Mouse (Mus musculus): ENCODE results near the gene Med28. TPM values are rescaled to one million over a fixed set of nuclear protein-coding genes. Genes with fewer than 3 reads are reported as not detected.

Med28 gene
- total RNA-seq (2015; ENCODE audit: low replicate concordance) = 10.4 and 30.6 TPM in 2 replicates
- total RNA-seq (2017; ENCODE audit: low replicate concordance) = 5.3 and 21.0 TPM in 2 replicates

DNA sequence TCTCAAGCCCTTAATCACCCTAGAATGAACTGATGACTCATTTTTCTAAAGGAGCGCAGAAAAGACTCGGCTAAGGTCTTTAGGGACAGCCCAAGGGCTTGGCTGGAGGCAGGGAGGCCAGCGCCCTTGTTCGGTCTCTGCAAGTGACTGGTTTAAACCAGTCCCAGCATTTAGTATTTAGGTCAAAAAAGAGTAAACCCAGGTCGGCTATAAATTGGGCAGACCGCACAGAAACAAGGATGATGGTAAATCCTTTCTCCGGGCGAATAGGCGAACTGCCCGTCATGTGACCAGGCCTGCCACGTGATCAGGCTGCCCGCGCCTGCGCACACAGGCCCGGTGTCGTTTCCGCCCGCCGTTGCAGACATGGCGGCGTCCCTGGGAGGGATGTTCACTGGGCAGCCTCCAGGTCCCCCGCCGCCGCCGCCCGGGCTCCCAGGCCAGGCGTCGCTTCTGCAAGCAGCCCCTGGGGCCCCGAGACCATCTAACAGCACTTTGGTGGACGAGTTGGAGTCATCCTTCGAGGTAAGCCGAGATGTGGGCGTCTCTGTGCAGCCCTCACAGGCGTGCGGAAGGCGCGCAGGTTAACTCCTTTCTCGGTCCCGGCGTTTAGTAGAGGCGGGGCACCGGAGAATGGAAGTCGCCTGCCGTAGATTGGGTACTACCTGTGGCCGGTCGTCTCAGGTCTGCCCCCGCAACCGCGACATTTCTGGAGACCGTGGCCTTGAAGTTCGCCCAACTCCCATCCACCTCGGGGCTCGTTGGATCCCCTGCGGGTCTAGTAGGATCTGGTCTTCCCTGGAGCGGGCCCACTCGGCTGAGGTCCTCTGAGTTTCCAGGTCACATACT lies at the start of gene Med28:
Gene Med28 (plus strand): TSS at position 270 of the 849 bp plus-strand sequence.
- peak; percentile 98 for ATAC-seq (replicated peaks; ENCODE audit: low FRiP score, poor library complexity, severe bottlenecking)

DNA sequence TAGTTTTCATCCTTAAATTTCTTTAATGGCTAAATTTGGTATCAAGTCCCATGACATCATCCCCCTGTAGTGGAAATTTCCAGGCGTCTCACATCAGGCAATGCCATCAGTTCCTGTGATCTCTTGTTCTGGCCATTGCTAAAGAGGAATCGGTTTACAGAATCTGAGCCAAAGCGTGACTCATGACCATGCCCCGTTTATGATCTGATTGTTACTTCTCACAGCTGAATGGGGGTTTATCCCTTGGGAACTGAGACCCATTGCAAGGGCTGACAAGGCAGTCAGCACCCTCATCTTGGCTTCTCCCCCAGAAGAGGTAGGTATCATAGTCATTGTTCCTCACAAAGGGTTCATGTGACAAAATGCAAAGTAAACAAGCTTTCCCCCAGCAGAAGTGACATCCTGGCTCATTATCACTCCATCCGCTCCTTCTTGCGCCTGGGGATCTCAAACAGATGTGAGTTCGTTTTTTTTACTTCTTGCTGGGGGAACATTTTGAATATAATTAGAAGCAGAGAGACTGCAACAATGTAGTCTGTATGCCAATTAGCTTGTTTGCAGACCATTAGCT lies 47.1 kb upstream of the Med28 start:
- no peak for ATAC-seq (replicated peaks; ENCODE audit: low FRiP score, poor library complexity, severe bottlenecking)

DNA sequence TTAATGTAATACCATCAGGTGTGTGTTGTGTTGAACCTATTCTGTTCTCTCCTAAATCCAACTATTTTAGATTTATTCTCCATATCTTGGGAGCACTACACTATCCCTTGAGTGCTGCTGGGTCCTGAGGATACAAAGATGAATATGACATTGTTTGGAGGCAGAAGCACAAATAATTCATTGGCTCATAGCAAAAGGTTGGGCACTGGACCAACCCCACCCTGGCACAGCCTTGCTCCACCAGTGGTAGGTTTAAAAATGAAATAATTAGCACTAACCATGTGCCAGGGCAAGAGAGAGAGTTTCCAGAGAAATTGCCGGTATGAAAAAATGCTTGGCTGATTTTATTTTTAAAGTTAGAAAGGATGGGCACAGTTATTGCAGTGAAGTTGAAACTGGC lies 46.5 kb upstream of the Med28 start:
- no peak for ATAC-seq (replicated peaks; ENCODE audit: low FRiP score, poor library complexity, severe bottlenecking)

DNA sequence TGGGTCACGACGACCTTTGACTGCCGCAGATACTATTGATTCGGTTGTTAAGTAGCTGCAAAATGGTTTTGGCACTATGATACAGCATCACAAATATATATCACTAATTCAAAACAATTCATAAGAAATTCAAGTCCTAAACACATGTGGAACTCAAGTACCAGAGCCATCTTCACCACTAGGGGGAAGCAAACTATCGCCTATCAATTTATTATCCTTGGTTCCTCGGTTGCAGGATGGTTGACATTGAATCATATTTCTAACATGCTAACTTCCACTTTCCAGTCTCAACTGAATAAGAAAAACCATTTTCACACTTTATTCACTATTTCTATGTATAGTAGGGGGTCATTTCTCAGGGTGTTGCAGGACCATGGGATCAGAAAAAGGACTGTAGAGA lies 45.8 kb upstream of the Med28 start:
- no peak for ATAC-seq (replicated peaks; ENCODE audit: low FRiP score, poor library complexity, severe bottlenecking)

DNA sequence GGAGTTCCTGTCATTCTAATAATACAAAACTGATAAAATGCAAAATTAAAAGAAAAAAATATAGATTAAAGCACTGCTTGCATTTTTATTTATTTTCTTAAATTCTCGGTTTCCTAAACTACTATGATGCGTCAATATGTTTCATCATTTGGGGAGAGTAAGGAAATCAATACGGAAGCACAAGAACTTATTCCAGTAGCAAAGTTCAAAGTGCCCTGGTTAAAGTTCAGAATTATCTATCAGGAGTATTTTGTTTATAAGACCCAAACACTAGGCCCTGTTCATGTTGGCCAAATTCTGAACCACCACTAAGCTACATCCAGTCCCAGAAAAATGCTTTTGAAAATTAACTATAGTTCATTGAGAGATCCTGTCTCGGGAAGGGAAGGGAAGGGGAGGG lies 45.3 kb upstream of the Med28 start:
- no peak for ATAC-seq (replicated peaks; ENCODE audit: low FRiP score, poor library complexity, severe bottlenecking)

DNA sequence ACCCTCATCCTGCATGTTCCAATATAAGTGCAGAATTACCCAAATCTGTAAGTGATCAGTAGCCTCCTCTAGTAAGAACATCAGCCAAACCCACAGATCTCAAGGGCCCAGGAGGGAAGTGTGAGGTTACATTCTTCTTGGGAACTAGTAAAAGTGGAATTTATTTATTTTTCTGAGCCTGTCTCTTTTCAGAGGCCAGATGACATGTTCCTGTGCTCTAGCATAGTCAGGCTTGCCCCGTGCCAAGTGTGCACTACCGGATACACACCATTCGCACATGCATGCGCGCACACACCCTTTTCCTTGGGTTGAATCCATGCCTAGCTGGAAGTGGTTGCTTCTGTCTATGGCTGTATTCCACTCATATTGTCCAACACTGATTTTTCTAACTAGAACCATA lies 44.3 kb upstream of the Med28 start:
- ATAC-seq (replicated peaks; ENCODE audit: low FRiP score, poor library complexity, severe bottlenecking) = no peak

DNA sequence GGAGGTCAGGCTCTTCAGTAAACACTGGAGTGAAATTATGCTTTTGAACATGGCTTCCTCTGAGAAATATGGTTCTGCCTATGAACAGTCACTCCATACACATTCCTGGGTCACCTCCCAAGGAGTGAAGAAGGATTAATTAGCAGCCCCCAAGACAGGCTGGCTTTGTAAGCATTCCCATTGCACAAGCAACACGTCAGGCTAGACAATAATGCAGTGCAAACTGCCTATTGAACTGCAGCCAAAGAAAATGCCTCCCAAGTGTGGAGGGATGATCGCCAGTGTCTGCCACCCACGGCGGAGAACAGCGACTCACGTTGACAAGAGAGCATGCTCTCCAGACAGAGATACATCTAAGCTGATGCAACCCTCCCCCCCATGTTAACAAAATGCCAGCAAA lies 43.7 kb upstream of the Med28 start:
- no peak for ATAC-seq (replicated peaks; ENCODE audit: low FRiP score, poor library complexity, severe bottlenecking)

DNA sequence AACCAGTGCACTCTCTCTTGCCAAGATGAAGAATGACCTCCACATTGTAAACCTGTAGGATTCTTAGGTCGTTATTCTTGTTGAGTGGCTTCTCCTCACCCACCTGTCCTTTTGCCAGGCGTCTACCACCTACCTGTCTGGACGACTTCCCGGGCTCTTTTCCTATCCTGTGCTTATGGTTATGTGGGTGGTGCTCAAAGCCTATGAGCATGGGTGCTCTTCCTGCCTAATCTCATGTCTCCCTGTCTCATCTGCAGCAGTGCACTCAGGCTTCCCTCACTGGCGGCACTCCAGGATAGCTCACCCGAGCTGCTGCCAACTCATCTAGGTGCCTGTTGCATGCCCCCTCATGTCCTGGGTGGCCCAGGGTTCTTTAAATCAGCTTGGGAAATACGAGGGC lies 42.4 kb upstream of the Med28 start:
- no peak for ATAC-seq (replicated peaks; ENCODE audit: low FRiP score, poor library complexity, severe bottlenecking)

DNA sequence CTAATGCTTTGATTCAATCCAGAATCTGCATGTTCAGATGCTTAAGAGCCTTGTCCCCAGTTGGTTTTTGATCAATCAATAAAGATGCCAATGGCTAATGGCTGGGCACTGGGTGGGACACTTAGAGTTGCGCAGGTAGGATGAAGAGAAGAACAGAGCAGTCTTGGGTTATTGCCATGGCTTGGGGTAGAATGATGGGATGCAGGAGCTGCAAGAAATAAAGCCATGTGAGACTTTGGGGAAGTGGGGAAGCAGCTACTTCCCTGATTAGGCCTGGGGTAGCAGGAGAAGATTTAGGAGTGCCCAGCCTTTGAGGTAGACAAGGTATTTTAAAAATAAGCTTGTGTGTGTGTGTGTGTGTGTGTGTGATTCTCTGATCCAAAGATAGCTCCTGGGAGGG lies 40.0 kb upstream of the Med28 start:
- ATAC-seq (replicated peaks; ENCODE audit: low FRiP score, poor library complexity, severe bottlenecking) = no peak

DNA sequence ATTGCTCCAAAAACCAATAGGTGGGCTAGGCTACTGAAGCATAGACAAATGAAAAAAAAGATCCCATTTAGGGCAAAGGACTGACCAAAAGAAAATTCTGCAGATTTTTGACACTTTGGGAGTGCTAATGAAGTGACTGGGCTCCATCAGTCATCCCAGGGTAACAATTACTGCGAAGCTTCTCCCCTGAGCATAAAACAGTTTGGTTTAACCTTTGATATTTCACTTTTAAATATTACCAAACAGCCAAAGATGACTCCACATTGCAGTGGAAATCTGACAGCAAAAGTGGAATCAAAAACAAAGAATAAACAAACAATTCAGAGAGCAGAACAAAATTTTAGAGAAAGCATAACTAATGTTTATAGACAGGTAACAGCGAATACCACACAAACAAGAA lies 38.9 kb upstream of the Med28 start:
- no peak for ATAC-seq (replicated peaks; ENCODE audit: low FRiP score, poor library complexity, severe bottlenecking)

DNA sequence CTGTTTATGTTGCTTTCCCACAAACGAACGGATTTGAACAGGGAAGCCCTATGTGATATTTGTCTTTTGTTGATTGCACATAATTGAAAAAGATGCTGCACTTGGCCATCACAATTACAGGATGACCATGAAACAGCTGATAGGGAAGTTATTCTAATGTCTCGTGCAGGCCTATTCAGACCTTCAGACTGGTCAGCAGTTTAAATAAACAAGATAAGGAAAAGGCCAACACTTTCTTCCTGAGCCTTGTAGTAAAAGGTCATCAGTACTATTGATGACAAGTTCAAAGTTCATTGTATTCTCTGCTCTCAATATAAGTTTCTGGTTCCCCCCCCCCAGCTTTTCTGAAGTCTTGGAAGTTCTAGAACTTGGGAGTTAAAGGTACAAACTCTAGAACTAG lies 37.4 kb upstream of the Med28 start:
- no peak for ATAC-seq (replicated peaks; ENCODE audit: low FRiP score, poor library complexity, severe bottlenecking)

DNA sequence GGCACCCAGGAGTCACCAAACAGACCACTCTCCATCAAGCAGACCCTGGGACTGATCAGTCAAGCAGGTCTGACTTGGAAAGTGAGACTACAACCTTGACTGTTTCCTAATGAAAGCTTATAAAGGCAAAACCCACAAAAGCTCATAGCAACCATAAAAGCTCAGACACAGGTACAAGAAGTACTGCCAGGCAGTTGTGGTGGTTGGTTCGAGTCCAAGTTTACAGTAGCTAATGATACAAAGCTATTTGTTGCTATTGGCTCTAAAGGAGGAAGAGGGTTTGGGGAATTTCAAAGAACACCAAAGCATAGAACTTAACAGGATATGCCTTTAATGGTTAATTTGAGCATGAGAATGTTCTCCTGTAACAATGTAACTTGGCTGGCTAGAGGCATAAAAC lies 36.4 kb upstream of the Med28 start:
- no peak for ATAC-seq (replicated peaks; ENCODE audit: low FRiP score, poor library complexity, severe bottlenecking)

DNA sequence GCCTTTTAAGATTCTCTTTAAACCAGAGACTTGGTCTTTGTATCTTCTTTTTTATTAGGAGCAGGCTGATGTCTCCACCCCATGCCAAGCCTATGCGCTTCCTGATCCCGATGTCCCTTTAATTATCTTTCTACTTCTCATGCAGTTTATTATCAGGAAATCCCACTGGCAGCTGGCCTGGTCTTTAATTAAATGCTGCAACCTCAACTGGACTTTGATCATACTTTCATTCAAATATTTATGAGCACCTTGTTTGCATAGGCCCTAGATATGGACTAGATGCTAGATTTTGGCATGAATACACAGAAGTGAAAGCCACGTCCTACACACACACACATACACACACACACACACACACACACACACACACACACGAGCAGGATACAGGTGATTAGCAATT lies 28.3 kb upstream of the Med28 start:
- no peak for ATAC-seq (replicated peaks; ENCODE audit: low FRiP score, poor library complexity, severe bottlenecking)

DNA sequence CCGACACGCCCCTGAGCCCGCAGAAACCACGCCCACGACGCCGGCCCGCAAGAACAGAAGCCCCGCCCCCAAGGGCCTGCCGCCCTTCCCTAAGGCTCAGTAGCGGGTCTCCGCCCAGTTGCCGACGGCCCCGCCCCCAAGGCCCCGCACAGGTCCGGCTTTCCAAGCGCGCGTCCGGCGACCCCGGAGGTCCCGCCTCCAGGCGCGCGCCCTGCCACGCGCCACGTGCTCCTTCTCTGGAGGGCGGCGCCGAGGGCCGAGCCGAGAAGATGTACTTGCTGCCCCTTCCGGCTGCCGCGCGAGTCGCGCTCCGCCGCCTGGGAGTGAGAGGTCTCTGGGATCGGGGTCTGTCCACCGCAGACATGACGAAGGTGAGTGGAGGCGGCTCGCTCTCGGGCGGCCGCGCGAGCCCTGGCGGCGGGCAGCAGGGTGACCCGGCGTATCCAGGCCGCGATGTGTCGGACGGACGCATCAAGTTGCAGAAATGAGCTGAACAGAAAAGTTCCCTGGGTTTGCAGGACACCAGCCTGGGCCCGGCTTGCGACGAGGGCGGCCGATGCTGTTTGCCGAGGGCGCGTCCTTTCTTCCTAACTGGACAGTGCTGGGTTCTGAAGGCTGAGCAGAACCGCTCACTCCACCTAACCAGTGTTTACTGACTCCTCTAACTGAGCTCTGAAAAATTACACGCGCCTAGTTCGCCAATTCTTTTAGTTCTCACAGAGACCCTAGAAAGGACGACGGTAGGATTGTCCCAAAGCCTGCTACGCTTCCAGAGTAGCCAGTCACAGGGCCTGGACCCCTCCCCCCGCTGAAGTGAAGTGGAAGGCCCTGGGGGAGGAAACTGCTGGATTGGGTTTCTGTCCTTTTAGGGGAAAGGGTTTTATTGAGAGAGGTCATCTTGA lies 26.6 kb upstream of the Med28 start, which contains the start of gene Lap3:
Gene Lap3 (plus strand): TSS at position 184 of the 902 bp plus-strand sequence.
- peak; percentile 96 for ATAC-seq (replicated peaks; ENCODE audit: low FRiP score, poor library complexity, severe bottlenecking)

DNA sequence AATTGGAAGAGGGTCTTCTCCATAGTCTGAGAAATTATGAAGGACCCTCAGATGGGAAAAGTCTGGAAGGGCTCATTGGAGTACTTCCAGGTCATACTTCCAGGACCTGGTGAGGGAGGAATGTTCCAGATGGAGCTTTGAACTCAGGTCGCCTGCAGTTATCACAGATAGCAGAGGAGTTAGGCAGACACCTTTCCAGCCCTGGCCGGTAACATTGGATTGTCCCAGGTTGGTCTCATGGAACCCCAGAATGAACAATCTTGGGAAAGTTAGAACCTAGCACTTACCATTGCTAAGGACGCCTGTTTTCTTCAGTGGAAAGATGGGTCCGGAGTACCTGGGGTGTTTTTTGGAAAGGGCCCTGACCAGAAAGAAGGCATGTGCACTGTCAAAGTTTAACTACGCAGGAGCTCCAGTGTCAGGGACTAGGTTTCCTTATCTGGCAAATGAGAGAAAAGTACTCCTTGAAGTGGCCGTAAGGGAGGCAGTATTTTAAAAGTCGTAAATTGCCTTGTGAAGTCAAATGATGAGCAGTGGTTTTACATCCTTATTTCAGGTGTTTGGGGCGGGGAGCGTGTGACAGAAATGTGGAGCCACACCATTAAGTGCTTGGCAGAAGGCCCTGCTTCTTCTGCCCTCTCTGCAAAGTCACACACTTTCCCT lies 25.8 kb upstream of the Med28 start:
- ATAC-seq (replicated peaks; ENCODE audit: low FRiP score, poor library complexity, severe bottlenecking) = no peak

DNA sequence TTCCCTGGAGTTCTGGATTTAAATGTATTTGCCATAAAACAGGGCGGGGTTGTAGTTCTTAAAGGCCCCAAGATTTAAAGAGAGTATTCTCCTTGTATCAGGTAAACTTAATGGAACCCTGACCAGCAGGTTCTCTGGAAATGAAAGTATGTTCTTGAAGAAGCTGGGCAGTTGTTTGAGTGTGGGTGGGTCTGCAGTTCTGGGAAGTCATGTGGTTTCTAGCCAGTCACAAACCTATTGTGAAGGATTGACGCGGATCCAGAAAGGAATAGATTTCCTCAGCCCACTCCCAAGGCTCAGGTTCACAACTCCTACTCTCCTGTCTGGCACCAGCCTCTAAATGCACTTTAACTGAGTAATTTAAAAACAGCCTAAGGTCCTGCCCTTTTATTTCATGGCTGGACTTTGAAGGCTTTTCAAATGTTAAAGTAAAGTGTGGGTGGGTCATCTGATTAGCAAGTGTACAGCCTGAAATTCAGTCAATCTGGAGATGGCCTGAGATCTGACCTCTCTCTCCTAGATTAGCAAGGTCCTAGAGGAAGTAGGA lies 24.5 kb upstream of the Med28 start:
- ATAC-seq (replicated peaks; ENCODE audit: low FRiP score, poor library complexity, severe bottlenecking) = no peak

DNA sequence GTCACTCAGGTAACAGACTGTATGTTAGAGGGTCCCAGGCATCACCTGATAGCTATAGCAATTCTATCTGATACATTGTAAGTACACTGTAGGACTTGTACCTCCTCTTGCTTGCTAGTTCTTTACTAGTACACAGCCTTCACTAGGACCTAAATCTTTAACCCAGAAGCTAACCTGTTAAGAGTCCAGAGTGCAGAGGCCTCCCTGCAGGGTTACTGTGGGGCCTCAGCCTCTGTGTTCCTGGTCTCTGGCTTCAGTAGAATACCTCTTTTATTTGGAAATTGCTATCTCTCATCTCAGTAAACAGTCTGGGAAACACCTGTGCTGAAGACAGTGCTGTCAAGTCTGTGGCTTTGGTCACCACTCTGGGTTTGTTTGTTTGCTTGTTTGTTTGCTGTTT lies 24.0 kb upstream of the Med28 start:
- no peak for ATAC-seq (replicated peaks; ENCODE audit: low FRiP score, poor library complexity, severe bottlenecking)

DNA sequence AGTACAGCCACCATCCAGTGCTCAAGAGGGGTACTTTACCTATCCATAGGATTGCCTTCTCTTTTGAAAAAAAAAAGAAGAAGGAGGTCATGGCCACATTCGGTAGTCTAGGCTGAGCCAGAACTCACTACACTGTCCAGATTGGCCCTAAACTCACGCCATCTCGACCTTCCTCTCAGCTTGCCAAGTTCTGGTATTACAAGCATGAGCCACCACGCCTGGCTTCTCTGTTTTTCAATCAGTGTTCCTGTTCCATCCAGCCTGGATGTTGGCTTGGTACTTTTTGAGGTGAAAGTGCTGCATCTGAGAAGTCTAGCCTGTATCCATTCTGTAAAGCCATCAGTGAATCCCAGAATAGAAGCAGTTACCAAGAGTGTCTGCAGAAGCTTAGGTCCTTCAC lies 23.6 kb upstream of the Med28 start:
- no peak for ATAC-seq (replicated peaks; ENCODE audit: low FRiP score, poor library complexity, severe bottlenecking)

DNA sequence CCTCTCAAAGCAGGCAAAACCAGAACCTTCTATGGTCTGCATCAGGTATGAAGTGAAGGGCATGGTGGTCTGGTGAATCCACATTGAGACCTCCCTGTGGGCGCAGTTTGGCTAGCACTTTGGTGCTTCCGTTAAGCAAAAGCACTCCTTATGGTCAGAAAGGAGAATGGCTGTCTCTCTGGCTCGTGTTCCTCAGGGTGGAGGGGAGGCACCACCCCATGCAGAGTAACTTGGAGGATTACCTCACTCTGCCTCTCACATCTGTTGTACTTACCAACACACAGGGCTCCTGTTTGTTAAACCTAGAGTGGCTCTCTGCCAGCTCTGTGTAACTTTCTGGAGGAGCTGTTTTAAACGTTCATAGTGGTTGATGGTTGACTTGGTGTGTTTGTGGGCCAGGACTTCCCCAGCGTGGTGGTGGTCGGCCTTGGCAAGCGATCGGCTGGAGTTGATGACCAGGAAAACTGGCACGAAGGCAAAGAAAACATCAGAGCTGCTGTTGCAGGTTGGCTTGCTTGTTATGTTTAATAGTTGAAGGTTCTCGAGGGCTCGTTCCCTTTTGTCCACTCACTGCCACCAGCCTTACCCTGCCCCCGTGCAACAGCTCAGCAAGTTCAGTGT lies 23.0 kb upstream of the Med28 start:
- ATAC-seq (replicated peaks; ENCODE audit: low FRiP score, poor library complexity, severe bottlenecking) = no peak

Data from erythroblast, adult 5-6 weeks (primary cell).